Mouse (Mus musculus) myocyte (in vitro differentiated cells): ENCODE measurements around the gene Flot2. TPM values are rescaled to one million over a fixed set of nuclear protein-coding genes. Genes with fewer than 3 reads are reported as not detected.

Experiments
- H3K27me3 ChIP-seq: one replicate; pipeline ENCODE4 v1.6.1; 2011; ENCODE audit not compliant: control insufficient read depth, insufficient read depth, insufficient read length
- H3K36me3 ChIP-seq: one replicate; pipeline ENCODE4 v1.6.1; 2011; ENCODE audit not compliant: control insufficient read depth, insufficient read depth
- H3K4me2 ChIP-seq: one replicate; pipeline ENCODE4 v1.6.1; 2011; ENCODE audit warnings: low read depth, control low read depth
- H3K4me3 ChIP-seq: one replicate; pipeline ENCODE4 v1.5.1; 2011; ENCODE audit warnings: mild to moderate bottlenecking, control low read depth, moderate library complexity
- H3K79me2 ChIP-seq: one replicate; pipeline ENCODE4 v1.6.1; 2011; ENCODE audit not compliant: control insufficient read depth, insufficient read depth
- H3ac ChIP-seq: one replicate; pipeline ENCODE4 v1.6.1; 2011; ENCODE audit not compliant: control insufficient read depth, insufficient read length
- CEBPB ChIP-seq: IDR thresholded peaks from 2 replicates; pipeline ENCODE4 v1.6.1; 2011; ENCODE audit warnings: mild to moderate bottlenecking, moderate library complexity; ENCODE audit not compliant: poor library complexity, insufficient read depth, severe bottlenecking
- E2F4 ChIP-seq: IDR thresholded peaks from one replicate; pipeline ENCODE4 v1.6.1; 2011; ENCODE audit warnings: mild to moderate bottlenecking, control low read depth, moderate library complexity; ENCODE audit not compliant: insufficient read depth
- MAX ChIP-seq: IDR thresholded peaks from one replicate; pipeline ENCODE4 v1.6.1; 2011; ENCODE audit warnings: low read depth, mild to moderate bottlenecking, control low read depth
- MYOD1 ChIP-seq, 3 experiments: IDR thresholded peaks; one replicate each; pipeline ENCODE4 v1.6.1; 2011; ENCODE audit warnings: control low read depth in 2 of 3, low read depth in 2 of 3, mild to moderate bottlenecking in 2 of 3, moderate library complexity in 1 of 3; ENCODE audit not compliant: insufficient read length in 2 of 3, control insufficient read depth in 1 of 3
- MYOG ChIP-seq, 3 experiments: IDR thresholded peaks; one replicate each; pipeline ENCODE4 v1.6.1; 2011; ENCODE audit warnings: control low read depth in 2 of 3, low read depth in 2 of 3, mild to moderate bottlenecking in 2 of 3; ENCODE audit not compliant: insufficient read length in 2 of 3, control insufficient read depth in 1 of 3, insufficient read depth in 1 of 3
- POLR2A ChIP-seq: IDR thresholded peaks from one replicate; pipeline ENCODE4 v1.6.1; 2011; ENCODE audit warnings: low read depth, mild to moderate bottlenecking, control low read depth, moderate library complexity; ENCODE audit not compliant: insufficient read length
- POLR2AphosphoS2 ChIP-seq: IDR thresholded peaks from one replicate; pipeline ENCODE4 v1.6.1; 2011; ENCODE audit warnings: low read depth, control low read depth; ENCODE audit not compliant: insufficient read length
- REST ChIP-seq: IDR thresholded peaks from one replicate; pipeline ENCODE4 v1.6.1; 2011; ENCODE audit warnings: mild to moderate bottlenecking, control low read depth, moderate library complexity; ENCODE audit not compliant: insufficient read depth, insufficient read length
- SRF ChIP-seq: IDR thresholded peaks from one replicate; pipeline ENCODE4 v1.6.1; 2011; ENCODE audit warnings: low read depth; ENCODE audit not compliant: control insufficient read depth, insufficient read length
- TCF12 ChIP-seq: IDR thresholded peaks from one replicate; pipeline ENCODE4 v1.6.1; 2011; ENCODE audit warnings: mild to moderate bottlenecking, control low read depth; ENCODE audit not compliant: poor library complexity, insufficient read depth, severe bottlenecking
- TCF3 ChIP-seq: IDR thresholded peaks from one replicate; pipeline ENCODE4 v1.6.1; 2011; ENCODE audit warnings: low read depth, control low read depth; ENCODE audit not compliant: insufficient read length
- USF1 ChIP-seq: IDR thresholded peaks from one replicate; pipeline ENCODE4 v1.6.1; 2011; ENCODE audit warnings: low read depth, mild to moderate bottlenecking, control low read depth, moderate library complexity
- polyA plus RNA-seq: library from polyadenylated mRNA; unstranded; fragments of >200 nt; fragmentation: generic; extraction: Trizol; gene quantifications from one replicate; pipeline ENCODE4 v1.2.1, GENCODE M21; 2012; ENCODE audit warnings: missing spikeins

The Flot2 gene
- polyA plus RNA-seq, 1 experiment: 78.8 TPM

DNA sequence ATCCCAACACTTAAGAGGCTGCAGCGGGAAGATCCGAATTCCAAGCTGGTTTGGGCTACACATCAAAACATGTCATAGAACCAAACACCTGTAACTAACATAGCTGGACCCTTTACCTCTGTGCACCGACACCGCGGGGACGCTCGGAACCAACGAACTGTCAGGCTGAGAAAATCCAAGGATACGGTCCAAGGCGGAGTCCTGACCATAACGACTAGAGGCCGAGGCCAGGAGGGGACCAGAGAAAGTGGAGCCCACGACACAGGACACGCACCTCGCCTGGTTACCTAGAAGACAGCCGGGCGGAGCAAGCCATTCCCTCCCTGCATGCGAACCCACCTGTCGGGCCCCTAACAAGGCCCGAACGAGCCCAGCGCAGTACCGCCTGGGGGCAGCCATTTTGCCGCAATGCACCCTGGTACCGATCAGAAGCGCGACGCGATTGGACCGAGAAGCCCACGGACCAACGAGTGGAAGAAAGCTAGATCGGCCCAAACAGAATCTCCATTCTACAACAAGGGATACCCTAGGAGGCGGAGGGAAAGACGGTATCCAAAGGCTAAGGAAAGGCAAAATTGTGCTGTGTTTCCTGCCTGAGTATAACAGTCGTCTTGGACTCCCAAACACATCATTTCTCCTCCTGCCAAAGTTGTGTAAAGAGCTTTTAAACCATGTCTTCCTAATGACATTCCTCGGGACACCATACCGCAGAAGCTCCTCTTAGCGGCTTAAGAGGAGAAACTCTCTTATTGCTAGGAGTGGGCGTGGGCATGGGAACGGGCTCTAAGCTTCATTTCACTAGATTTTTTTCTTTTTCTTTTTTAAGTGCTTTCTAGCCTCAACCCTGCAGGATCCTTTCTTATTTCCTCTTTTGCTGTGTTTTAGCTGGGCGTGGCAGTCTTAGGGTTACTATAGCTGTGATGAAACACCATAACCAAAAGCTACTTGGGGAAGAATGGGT, 42.5 kb downstream of the Flot2 start, which contains the start of gene Eral1:
Gene Eral1, minus strand, starts transcription at position 423 of the 961 bp plus-strand sequence.
- Histone ChIP-seq H3K4me2 (peak within 1 kb of the TSS; percentile 83), H3K36me3 (peaks cover 11% of the 10 kb centered on the region), H3K79me2 (peaks cover 11% of the 10 kb centered on the region), H3K4me3 (peak within 1 kb of the TSS; percentile 56), H3ac (peak within 1 kb of the TSS; percentile 22), H3K27me3 (peaks cover 4% of the 10 kb centered on the region)
- peak; percentile 76 for TF ChIP-seq POLR2AphosphoS2
- peak in 1 of 3 experiments; percentile 49 for TF ChIP-seq MYOG (IDR thresholded peaks at IDR 0.05; ENCODE audit: control insufficient read depth in 1 of 3, insufficient read depth in 1 of 3, insufficient read length in 2 of 3, low read depth in 2 of 3)
- TF ChIP-seq MYOD1 (IDR thresholded peaks at IDR 0.05; ENCODE audit: control insufficient read depth in 1 of 3, insufficient read length in 2 of 3, low read depth in 2 of 3): peak in 1 of 3 experiments; percentile 23
- no peak for TF ChIP-seq CEBPB
- peak; percentile 80 for TF ChIP-seq POLR2A

DNA sequence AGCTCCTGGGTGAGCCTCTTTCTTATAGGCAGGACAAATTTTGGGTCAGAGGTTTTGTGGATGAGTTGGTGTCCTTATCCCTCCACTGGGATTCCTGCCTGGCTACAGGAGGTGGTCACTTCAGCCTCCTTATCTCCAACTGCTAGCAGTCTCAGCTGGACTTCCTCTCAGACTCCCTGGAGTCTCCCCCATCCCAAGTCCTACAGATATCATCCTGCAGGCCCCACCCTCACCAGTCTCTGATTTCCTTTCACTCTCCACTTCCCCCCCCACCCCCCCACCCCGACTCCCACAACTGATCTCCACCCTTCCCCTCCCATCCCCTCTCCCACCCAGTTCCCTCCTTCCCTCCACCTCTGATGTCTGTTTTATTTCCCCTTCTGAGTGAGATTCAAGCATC, 45.9 kb downstream of the Flot2 start:
- Histone ChIP-seq H3K4me2 (no peak overlapping the region), H3K79me2 (peaks cover 11% of the 10 kb centered on the region), H3K36me3 (no peaks in the 10 kb centered on the region), H3K27me3 (peaks cover 4% of the 10 kb centered on the region), H3ac (no peak overlapping the region), H3K4me3 (no peak overlapping the region)
- TF ChIP-seq MYOD1 (IDR thresholded peaks at IDR 0.05; ENCODE audit: control insufficient read depth in 1 of 3, insufficient read length in 2 of 3, low read depth in 2 of 3): no peak
- no peak for TF ChIP-seq MYOG (IDR thresholded peaks at IDR 0.05; ENCODE audit: control insufficient read depth in 1 of 3, insufficient read depth in 1 of 3, insufficient read length in 2 of 3, low read depth in 2 of 3)
- no peak for TF ChIP-seq MAX
- no peak for TF ChIP-seq SRF
- no peak for TF ChIP-seq CEBPB
- TF ChIP-seq POLR2A: no peak
- no peak for TF ChIP-seq USF1
- no peak for TF ChIP-seq POLR2AphosphoS2
- TF ChIP-seq TCF12: no peak

DNA sequence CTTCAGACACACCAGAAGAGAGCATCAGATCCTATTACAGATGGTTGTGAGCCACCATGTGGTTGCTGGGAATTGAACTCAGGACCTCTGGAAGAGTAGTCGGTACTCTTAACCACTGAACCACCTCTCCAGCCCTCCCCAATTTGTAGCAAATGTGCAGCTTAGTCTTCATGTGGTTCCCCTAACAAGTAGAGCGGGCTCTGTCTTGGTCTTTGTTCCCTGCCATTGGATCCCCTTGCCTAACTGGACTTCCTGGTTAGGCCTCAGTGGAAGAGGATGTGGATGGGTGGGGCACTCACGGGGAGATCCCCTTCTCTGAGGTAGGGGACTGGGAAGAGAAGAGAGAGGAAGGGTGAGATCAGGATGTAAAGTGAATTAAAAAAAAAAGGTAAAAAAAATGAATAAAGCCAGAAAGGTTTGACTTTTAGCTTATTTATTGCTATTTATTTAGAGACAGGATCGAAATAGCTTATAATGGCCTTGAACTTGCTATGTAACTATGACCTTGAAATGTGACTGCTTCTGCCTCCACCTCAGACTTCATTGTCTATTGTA, 49.3 kb downstream of the Flot2 start:
- peaks cover 4% of the 10 kb centered on the region for H3K27me3 ChIP-seq
- TF ChIP-seq SRF: no peak
- TF ChIP-seq MYOD1 (IDR thresholded peaks at IDR 0.05; ENCODE audit: control insufficient read depth in 1 of 3, insufficient read length in 2 of 3, low read depth in 2 of 3): no peak
- no peak for TF ChIP-seq REST
- TF ChIP-seq TCF12: no peak
- no peak overlapping the region for H3K4me2 ChIP-seq
- no peaks in the 10 kb centered on the region for H3K36me3 ChIP-seq
- no peaks in the 10 kb centered on the region for H3K79me2 ChIP-seq
- no peak overlapping the region for H3K4me3 ChIP-seq
- H3ac ChIP-seq: no peak overlapping the region

DNA sequence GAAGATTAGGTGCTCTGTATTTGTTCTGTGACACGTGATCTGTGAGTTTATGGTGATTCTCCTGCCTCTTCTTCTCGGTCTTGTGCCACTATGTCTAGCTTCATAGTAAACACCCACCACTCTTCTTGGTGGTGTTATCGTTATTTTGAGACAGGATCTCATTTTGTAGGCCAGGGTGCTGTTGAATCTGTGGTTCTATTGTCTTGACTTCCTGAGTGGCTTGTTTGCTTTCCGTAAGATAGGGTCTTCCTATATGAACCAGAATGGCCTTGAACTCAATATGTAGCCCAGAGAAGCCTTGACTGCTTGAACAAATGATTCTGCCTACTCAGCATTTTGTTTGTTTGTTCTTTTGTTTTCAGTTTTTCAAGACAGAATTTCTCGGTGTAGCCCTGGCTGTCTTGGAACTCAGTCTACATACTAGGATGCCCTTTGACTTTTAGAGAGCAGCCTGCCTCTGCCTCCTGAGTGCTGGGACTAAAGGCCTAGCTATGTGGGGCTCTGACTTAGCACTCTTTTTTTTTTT, 50.1 kb downstream of the Flot2 start:
- Histone ChIP-seq H3K79me2 (no peaks in the 10 kb centered on the region), H3K27me3 (peaks cover 4% of the 10 kb centered on the region), H3ac (no peak overlapping the region), H3K4me2 (no peak overlapping the region), H3K36me3 (no peaks in the 10 kb centered on the region), H3K4me3 (no peak overlapping the region)
- no peak for TF ChIP-seq MAX
- no peak for TF ChIP-seq TCF3
- no peak for TF ChIP-seq CEBPB
- TF ChIP-seq MYOD1 (IDR thresholded peaks at IDR 0.05; ENCODE audit: control insufficient read depth in 1 of 3, insufficient read length in 2 of 3, low read depth in 2 of 3): no peak
- no peak for TF ChIP-seq USF1
- TF ChIP-seq E2F4: no peak
- no peak for TF ChIP-seq TCF12
- no peak for TF ChIP-seq POLR2A
- TF ChIP-seq POLR2AphosphoS2: no peak
- no peak for TF ChIP-seq SRF
- no peak for TF ChIP-seq MYOG (IDR thresholded peaks at IDR 0.05; ENCODE audit: control insufficient read depth in 1 of 3, insufficient read depth in 1 of 3, insufficient read length in 2 of 3, low read depth in 2 of 3)
- TF ChIP-seq REST: no peak

DNA sequence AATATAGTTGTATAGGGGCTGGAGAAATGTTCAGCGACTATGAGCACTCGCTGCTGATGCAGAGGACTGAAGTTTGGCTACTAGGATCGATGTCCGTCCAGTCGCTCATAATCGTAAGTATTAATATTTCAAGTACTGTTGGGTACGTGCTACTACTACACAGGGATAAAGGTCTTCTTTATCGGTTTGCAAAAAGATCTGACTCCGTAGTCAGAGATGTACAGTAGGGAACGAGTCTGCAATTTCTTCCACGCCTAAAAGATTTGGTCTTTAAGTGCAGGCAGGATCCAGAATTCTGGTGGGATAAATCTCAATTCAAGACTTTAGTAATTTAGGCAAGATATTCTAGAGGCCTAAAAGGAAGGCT, 56.4 kb downstream of the Flot2 start:
- peak overlapping the region; percentile 84 for H3K4me3 ChIP-seq
- H3K27me3 ChIP-seq: no peaks in the 10 kb centered on the region
- no peaks in the 10 kb centered on the region for H3K36me3 ChIP-seq

More for the DNA sequence above, 56.4 kb downstream of the Flot2 start:
- Histone ChIP-seq H3K4me2 (peak overlapping the region; percentile 75), H3K79me2 (peaks cover 46% of the 10 kb centered on the region), H3ac (peak overlapping the region; percentile 37)
- TF ChIP-seq MAX (no peak), USF1 (no peak), MYOG (IDR thresholded peaks at IDR 0.05; ENCODE audit: control insufficient read depth in 1 of 3, insufficient read depth in 1 of 3, insufficient read length in 2 of 3, low read depth in 2 of 3) (no peak), POLR2A (no peak)
